24 mouse cellular contexts compared by ENCODE assay signal in genomic region chr11:62933099-62933498, GRCm38 (mm10). TPM values are rescaled to one million over a fixed set of nuclear protein-coding genes. Genes with fewer than 3 reads are reported as not detected.
DNase-seq lines count a peak whose midpoint lies in the region; ATAC-seq and TF ChIP-seq lines count a peak whose summit lies in the region.
"Had no signal": no experiment of that assay in that cellular context is flagged by ENCODE, and none has a peak within 500 bp of the region (broad histone marks: within the 10 kb centered on the region; RNA-seq: fewer than 3 reads in every experiment).

No protein-coding gene starts in this region.

- H3K9ac ChIP-seq in heart, postnatal 0 days (replicated peaks; ENCODE audit: low read depth, low read length): no peak overlapping the region
- H3K9ac ChIP-seq in lung, embryonic 14.5 days: no peak overlapping the region
- H3K9ac ChIP-seq in ES-E14 (ENCODE audit: insufficient read depth, low read depth, low read length, poor library complexity, severe bottlenecking): no peak overlapping the region
- H3K9ac ChIP-seq: heart, embryonic 15.5 days; liver, embryonic 14.5 days had no signal

- WGBS in heart, postnatal 0 days: 88% methylated on average over 9 of the region's 9 CpGs
- 90% methylated on average over 9 of the region's 9 CpGs for WGBS in lung, embryonic 14.5 days

- no peak overlapping the region for H3K27ac ChIP-seq in heart, postnatal 0 days (ENCODE audit: low read depth)
- no peak overlapping the region for H3K27ac ChIP-seq in lung, embryonic 14.5 days (ENCODE audit: low read depth)
- no peak overlapping the region for H3K27ac ChIP-seq in ES-E14 (ENCODE audit: insufficient read depth, low read depth, low read length, poor library complexity, severe bottlenecking)
- H3K27ac ChIP-seq: embryonic facial prominence, embryonic 10.5 days; heart, embryonic 15.5 days; hindbrain, embryonic 10.5 days; hindbrain, postnatal 0 days; liver, embryonic 14.5 days had no signal

- 0 out of 2 replicates have a peak, but pooled peaks cover 3% of the 10 kb centered on the region for H3K4me1 ChIP-seq in heart, postnatal 0 days (ENCODE audit: control insufficient read depth, insufficient read depth)
- H3K4me1 ChIP-seq in lung, embryonic 14.5 days (ENCODE audit: insufficient read depth): peaks cover 7% of the 10 kb centered on the region; the same call in 1 of the 2 replicates
- H3K4me1 ChIP-seq in ES-E14 (ENCODE audit: control insufficient read depth in 2 of 2, insufficient read depth in 2 of 2, low read length in 2 of 2, poor library complexity in 1 of 2): no peaks in the 10 kb centered on the region; a peak in 1 of 4 replicates
- H3K4me1 ChIP-seq: embryonic facial prominence, embryonic 10.5 days; heart, embryonic 15.5 days; hindbrain, embryonic 10.5 days had no signal

- ATAC-seq in heart, postnatal 0 days (ENCODE audit: insufficient read depth, low read depth): no peak
- ATAC-seq in lung, embryonic 14.5 days (ENCODE audit: insufficient read depth): no peak
- ATAC-seq: hindbrain, postnatal 0 days had no signal

- no peaks in the 10 kb centered on the region for H3K27me3 ChIP-seq in heart, postnatal 0 days (ENCODE audit: control insufficient read depth, insufficient read depth, low read length)
- H3K27me3 ChIP-seq in lung, embryonic 14.5 days (ENCODE audit: insufficient read depth, low read length): no peaks in the 10 kb centered on the region
- H3K27me3 ChIP-seq: heart, embryonic 15.5 days had no signal

- H3K4me2 ChIP-seq in heart, postnatal 0 days (ENCODE audit: low read depth, low read length): no peak overlapping the region
- no peak overlapping the region for H3K4me2 ChIP-seq in lung, embryonic 14.5 days
- H3K4me2 ChIP-seq: heart, embryonic 15.5 days had no signal

- H3K9me3 ChIP-seq in heart, postnatal 0 days (replicated peaks; ENCODE audit: control insufficient read depth, low read length): no peaks in the 10 kb centered on the region
- no peaks in the 10 kb centered on the region for H3K9me3 ChIP-seq in lung, embryonic 14.5 days (ENCODE audit: low read depth, low read length)
- H3K9me3 ChIP-seq in ES-E14 (ENCODE audit: control insufficient read depth, insufficient read depth, low read depth, low read length): no peaks in the 10 kb centered on the region
- H3K9me3 ChIP-seq: embryonic facial prominence, embryonic 10.5 days; heart, embryonic 15.5 days; hindbrain, embryonic 10.5 days had no signal

- no peak for DNase-seq in heart, postnatal 0 days (ENCODE audit: low spot score)
- no peak for DNase-seq in heart, postnatal 25 days (ENCODE audit: low spot score)
- DNase-seq in lung, embryonic 14.5 days: peak; percentile 18
- DNase-seq in lung, postnatal 25 days (ENCODE audit: low spot score): no peak
- DNase-seq in ES-E14 (ENCODE audit: low read depth, low spot score): peak; percentile 31
- DNase-seq in ovary, adult 18-20 months (ENCODE audit: low spot score): no peak
- DNase-seq in natural killer cell, adult 2 months (ENCODE audit: low spot score in 2 of 2): no peak
- DNase-seq: adrenal gland, postnatal 25 days; cerebellum, adult 2 months; kidney, adult 18-20 months; kidney, postnatal 36 days; lung, postnatal 14 days; thymus, postnatal 14 days had no signal

- peak; percentile 20; the same call in 1 of the 2 replicates for TF ChIP-seq CTCF in heart, postnatal 0 days (IDR thresholded peaks at IDR 0.05; ENCODE audit: low read depth)
- TF ChIP-seq CTCF in lung, embryonic 14.5 days (IDR thresholded peaks at IDR 0.05; ENCODE audit: low read depth): peak; percentile 42

- no peak overlapping the region for H3K4me3 ChIP-seq in heart, postnatal 0 days (ENCODE audit: low read depth, low read length)
- no peak overlapping the region for H3K4me3 ChIP-seq in lung, embryonic 14.5 days (ENCODE audit: low read depth, low read length)
- no peak overlapping the region for H3K4me3 ChIP-seq in ES-E14 (ENCODE audit: insufficient read depth in 1 of 2, low read depth in 1 of 2, low read length in 2 of 2, poor library complexity in 1 of 2, severe bottlenecking in 1 of 2)
- H3K4me3 ChIP-seq: embryonic facial prominence, embryonic 10.5 days; heart, embryonic 15.5 days; hindbrain, embryonic 10.5 days had no signal

- TF ChIP-seq EP300 in heart, postnatal 0 days (IDR thresholded peaks at IDR 0.05; ENCODE audit: low read depth): no peak

- H3K36me3 ChIP-seq in heart, postnatal 0 days (replicated peaks; ENCODE audit: control insufficient read depth, insufficient read depth, low read length): no peaks in the 10 kb centered on the region
- no peaks in the 10 kb centered on the region for H3K36me3 ChIP-seq in lung, embryonic 14.5 days (ENCODE audit: insufficient read depth)
- no peaks in the 10 kb centered on the region for H3K36me3 ChIP-seq in ES-E14 (ENCODE audit: control insufficient read depth, insufficient read depth, low read length, poor library complexity, severe bottlenecking)
- H3K36me3 ChIP-seq: embryonic facial prominence, embryonic 10.5 days; heart, embryonic 15.5 days; hindbrain, embryonic 10.5 days had no signal

- intact Hi-C loops in heart, postnatal 25 days (cut with DNase I): no loop called here

- in situ Hi-C loops in ES-E14 (cut with MboI; ENCODE audit: low sequenced_read_pairs in 2 of 2, unreplicated experiment in 2 of 2): no loop called here

TF ChIP-seq in ES-E14, 5 proteins besides CTCF, POLR2A, EP300 and RAD21:
- TF ChIP-seq HCFC1 (IDR thresholded peaks at IDR 0.05; ENCODE audit: borderline replicate concordance, insufficient read depth, low read length) (no peak), ZNF384 (IDR thresholded peaks at IDR 0.05; ENCODE audit: low read depth, low read length) (no peak), CHD2 (IDR thresholded peaks at IDR 0.05; ENCODE audit: low read depth, low read length) (no peak), ZC3H11A (IDR thresholded peaks at IDR 0.05; ENCODE audit: borderline replicate concordance, low read depth, low read length) (peak; percentile 71), MAFK (IDR thresholded peaks at IDR 0.05; ENCODE audit: insufficient read depth, low read depth, low read length) (no peak)

RNA-seq across cellular contexts. Expression of gene Cdrt4, which starts 17.9 kb away (rescaled TPM):
- not detected in 2 replicates for total RNA-seq in heart, postnatal 0 days (2014; rRNA removed; ENCODE audit: low replicate concordance)
- 0.16 TPM in 1 of 2 replicates, not detected in the other for polyA plus RNA-seq in heart, postnatal 0 days (2015; fragmentation: Nextera tagmentation; extraction: Ambion mirVana)
- not detected for total RNA-seq in heart, postnatal 25 days (2021)
- polyA plus RNA-seq in lung, embryonic 14.5 days (2014; fragmentation: Nextera tagmentation; extraction: Ambion mirVana): 0.83 TPM in 1 of 2 replicates, not detected in the other
- 1.1 and 1.6 TPM in 2 replicates for total RNA-seq in ES-E14 (2012; rRNA removed)
- total RNA-seq: adrenal gland, postnatal 25 days; gastrocnemius, adult 18-20 months; granulocyte monocyte progenitor cell, adult 5-6 weeks; hindbrain, postnatal 0 days; layer of hippocampus, postnatal 10 days; left cerebral cortex, adult 8-10 months had no signal
- polyA plus RNA-seq: forebrain, embryonic 11.5 days; heart, embryonic 15.5 days; liver, embryonic 14.5 days; neural tube, embryonic 11.5 days had no signal

RNA-seq across cellular contexts. Expression of gene Tvp23b, which starts 53.8 kb away (rescaled TPM):
- 26.3 and 27.4 TPM in 2 replicates for total RNA-seq in heart, postnatal 0 days (2014; rRNA removed; ENCODE audit: low replicate concordance)
- 39.0 and 47.0 TPM in 2 replicates for polyA plus RNA-seq in heart, postnatal 0 days (2015; fragmentation: Nextera tagmentation; extraction: Ambion mirVana)
- 10 to 100 TPM; 20.4 to 23.6 TPM for total RNA-seq in heart, postnatal 25 days (2021)
- polyA plus RNA-seq in lung, embryonic 14.5 days (2014; fragmentation: Nextera tagmentation; extraction: Ambion mirVana): 55.3 and 57.7 TPM in 2 replicates
- total RNA-seq in ES-E14 (2012; rRNA removed): 62.5 and 68.5 TPM in 2 replicates

Comparison
In these comparisons a context has a peak if more than half of its experiments do, and no peak if none do; other contexts are left out.
1. DNase-seq: peak in lung, embryonic 14.5 days (single experiment) and ES-E14 (single experiment); none in heart, postnatal 0 days (single experiment), heart, postnatal 25 days (single experiment), lung, postnatal 25 days (single experiment), ovary, adult 18-20 months (single experiment) and natural killer cell, adult 2 months (0 of 2).